Mouse (Mus musculus) megakaryocyte progenitor cell, adult 5-6 weeks (primary cell): ENCODE results near the gene Rnaseh2b. TPM values are rescaled to one million over a fixed set of nuclear protein-coding genes. Genes with fewer than 3 reads are reported as not detected.

Experiments
- total RNA-seq, 2 experiments: library from RNA; stranded (forward) in 1 of 2; stranded (reverse) in 1 of 2; fragments of 157-497, 149-512 nt in 1 of 2; fragments of 200-1000 nt in 1 of 2; gene quantifications; 2 replicates each; pipeline versions ENCODE4 v1.2.3 to v1.2.4; 2015 to 2017

The Rnaseh2b gene
- total RNA-seq, 2 experiments from 2014 or later = 75.4 to 100 TPM

Other genes starting within 250 kb of the Rnaseh2b start
- 0.56 and 3.5 TPM in 2 replicates for gene Dleu7, start 458 bp downstream of the Rnaseh2b start, total RNA-seq (2015)
- 2.6 and 2.8 TPM in 2 replicates for gene Dleu7, start 458 bp downstream of the Rnaseh2b start, total RNA-seq (2017)
- gene Gucy1b2, start 163.7 kb downstream of the Rnaseh2b start, total RNA-seq (2015) = not detected in 2 replicates
- gene Gucy1b2, start 163.7 kb downstream of the Rnaseh2b start, total RNA-seq (2017) = not detected in 2 replicates